Mouse (Mus musculus) CH12.LX (cell line): ENCODE data around the gene Mob4. TPM values are rescaled to one million over a fixed set of nuclear protein-coding genes. Genes with fewer than 3 reads are reported as not detected.

ENCODE experiments used
- DNase-seq: peaks from one replicate; pipeline ENCODE4 v3.0.0-alpha.2; 2013; ENCODE audit errors: extremely low read depth
- H3K27ac ChIP-seq: 2 replicates; pipeline ENCODE4 v1.5.1; 2012; ENCODE audit warnings: low read depth, mild to moderate bottlenecking, control low read depth, moderate library complexity; ENCODE audit not compliant: insufficient read depth
- H3K27me3 ChIP-seq: replicated peaks from 2 replicates; pipeline ENCODE3; 2012; ENCODE audit warnings: inconsistent platforms
- H3K36me3 ChIP-seq, 2 experiments: replicated peaks in 1 of 2; 2 replicates each; pipeline versions ENCODE3 to v1.6.1; 2012; ENCODE audit warnings: inconsistent platforms in 1 of 2, low read length in 1 of 2, mild to moderate bottlenecking in 1 of 2, mixed read lengths in 1 of 2, moderate library complexity in 1 of 2; ENCODE audit not compliant: control insufficient read depth in 1 of 2, insufficient read depth in 1 of 2
- H3K4me1 ChIP-seq, 2 experiments: 2 replicates each; pipeline ENCODE4 v1.6.1; 2012; ENCODE audit warnings: inconsistent platforms in 1 of 2, moderate library complexity in 1 of 2; ENCODE audit not compliant: insufficient read depth in 2 of 2, control insufficient read depth in 1 of 2
- H3K4me2 ChIP-seq: 2 replicates; pipeline ENCODE4 v1.6.1; 2012; ENCODE audit warnings: low read depth, mild to moderate bottlenecking, control low read depth; ENCODE audit not compliant: poor library complexity, insufficient read depth, severe bottlenecking
- H3K4me3 ChIP-seq, 3 experiments: fragments of 150-350 bp in 1 of 3; sonication (generic) in 1 of 3; replicated peaks in 1 of 3; 2 replicates each; pipeline versions ENCODE3 to v1.5.1; 2011 to 2012; ENCODE audit warnings: low read depth in 2 of 3, low read length in 2 of 3, mild to moderate bottlenecking in 2 of 3, moderate library complexity in 2 of 3, control low read depth in 1 of 3, improper control_type of control experiment in 1 of 3, inconsistent platforms in 1 of 3, mixed read lengths in 1 of 3; ENCODE audit not compliant: poor library complexity in 1 of 3
- H3K79me2 ChIP-seq: replicated peaks from 2 replicates; pipeline ENCODE4 v1.6.1; 2012; ENCODE audit warnings: mild to moderate bottlenecking, moderate library complexity; ENCODE audit not compliant: control insufficient read depth, poor library complexity, insufficient read depth, severe bottlenecking; ENCODE audit errors: extremely low read depth
- H3K9ac ChIP-seq: 2 replicates; pipeline ENCODE4 v1.6.1; 2012; ENCODE audit warnings: low read depth, mild to moderate bottlenecking, control low read depth, moderate library complexity; ENCODE audit not compliant: insufficient read depth
- H3K9me3 ChIP-seq: replicated peaks from 2 replicates; pipeline ENCODE3; 2012; ENCODE audit warnings: low read length, inconsistent platforms, mixed read lengths
- E2F4 ChIP-seq: IDR thresholded peaks from 2 replicates; pipeline ENCODE4 v1.6.1; 2011; ENCODE audit warnings: low read depth, low read length, improper control_type of control experiment; ENCODE audit not compliant: insufficient replicate concordance
- HCFC1 ChIP-seq: IDR thresholded peaks from 2 replicates; pipeline ENCODE4 v1.6.1; 2012; ENCODE audit warnings: low read depth, mild to moderate bottlenecking, inconsistent platforms, low read length, improper control_type of control experiment
- MXI1 ChIP-seq: IDR thresholded peaks from 2 replicates; pipeline ENCODE4 v1.6.1; 2011; ENCODE audit warnings: mild to moderate bottlenecking, low read depth, low read length, improper control_type of control experiment
- MYC ChIP-seq: IDR thresholded peaks from 2 replicates; pipeline ENCODE4 v1.6.1; 2011; ENCODE audit warnings: low read depth, mild to moderate bottlenecking, improper control_type of control experiment, low read length
- NELFE ChIP-seq: IDR thresholded peaks from 2 replicates; pipeline ENCODE4 v1.6.1; 2011; ENCODE audit warnings: low read depth, low read length, improper control_type of control experiment
- NRF1 ChIP-seq: IDR thresholded peaks from 2 replicates; pipeline ENCODE4 v1.6.1; 2014; ENCODE audit warnings: low read depth, mild to moderate bottlenecking, inconsistent platforms, low read length, improper control_type of control experiment, moderate library complexity
- POLR2A ChIP-seq: IDR thresholded peaks from 2 replicates; pipeline ENCODE4 v1.6.1; 2011; ENCODE audit warnings: low read depth, mild to moderate bottlenecking, improper control_type of control experiment, low read length
- POLR2AphosphoS2 ChIP-seq: IDR thresholded peaks from 2 replicates; pipeline ENCODE4 v1.6.1; 2011; ENCODE audit warnings: low read depth, low read length, improper control_type of control experiment
- RCOR1 ChIP-seq: conservative IDR thresholded peaks from 2 replicates; pipeline ENCODE4 v1.6.1; 2012; ENCODE audit warnings: low read depth, mild to moderate bottlenecking, inconsistent platforms, low read length, improper control_type of control experiment
- TBP ChIP-seq: conservative IDR thresholded peaks from 2 replicates; pipeline ENCODE4 v1.6.1; 2011; ENCODE audit warnings: low read depth, low read length, improper control_type of control experiment
- TCF12 ChIP-seq: IDR thresholded peaks from 2 replicates; pipeline ENCODE4 v1.6.1; 2014; ENCODE audit warnings: low read depth, mild to moderate bottlenecking, inconsistent platforms, low read length, improper control_type of control experiment
- USF2 ChIP-seq: conservative IDR thresholded peaks from 2 replicates; pipeline ENCODE4 v1.6.1; 2011; ENCODE audit warnings: low read depth, low read length, improper control_type of control experiment
- ZC3H11A ChIP-seq: IDR thresholded peaks from 2 replicates; pipeline ENCODE4 v1.6.1; 2012; ENCODE audit warnings: low read depth, mild to moderate bottlenecking, inconsistent platforms, low read length, improper control_type of control experiment
- ZKSCAN1 ChIP-seq: IDR thresholded peaks from 2 replicates; pipeline ENCODE4 v1.6.1; 2012; ENCODE audit warnings: low read depth, inconsistent platforms, low read length, improper control_type of control experiment, borderline replicate concordance
- ZMIZ1 ChIP-seq: IDR thresholded peaks from 2 replicates; pipeline ENCODE4 v1.6.1; 2012; ENCODE audit warnings: low read depth, mild to moderate bottlenecking, inconsistent platforms, low read length, improper control_type of control experiment
- ZNF384 ChIP-seq: IDR thresholded peaks from 2 replicates; pipeline ENCODE4 v1.6.1; 2012; ENCODE audit warnings: low read depth, low read length, improper control_type of control experiment, inconsistent platforms
- dilution Hi-C: fragments of 300-500 bp; cut with MboI; formaldehyde crosslinking; loops from 2 replicates; pipeline ENCODE4 v1.14.3; 2020; ENCODE audit warnings: low sequenced_read_pairs; ENCODE audit not compliant: extremely low pct_unique_long_range_greater_than_20kb, extremely low pct_ligation_motif_present
- in situ Hi-C: fragments of 300-500 bp; cut with MboI; formaldehyde crosslinking; loops from 3 replicates; pipeline ENCODE4 v1.14.3; 2019; ENCODE audit warnings: low sequenced_read_pairs, low pct_ligation_motif_present, low pct_unique_long_range_greater_than_20kb, mixed read lengths
- polyA plus RNA-seq: library from polyadenylated mRNA; unstranded; fragments of >175 nt; gene quantifications from 2 replicates; pipeline ENCODE4 v1.2.1, GENCODE M21; 2012; ENCODE audit warnings: low read depth; ENCODE audit not compliant: insufficient read length
- total RNA-seq, 2 experiments: library from RNA; depleted of rRNA; stranded (reverse); fragments of 300-350 nt in 1 of 2; fragments of >200 nt in 1 of 2; gene quantifications; 2 replicates each; pipeline ENCODE4 v1.2.3; 2012 to 2014

Mob4 gene
- total and polyA plus RNA-seq, 3 experiments, result 12.3 to 49.5 (median 34.1) TPM

DNA sequence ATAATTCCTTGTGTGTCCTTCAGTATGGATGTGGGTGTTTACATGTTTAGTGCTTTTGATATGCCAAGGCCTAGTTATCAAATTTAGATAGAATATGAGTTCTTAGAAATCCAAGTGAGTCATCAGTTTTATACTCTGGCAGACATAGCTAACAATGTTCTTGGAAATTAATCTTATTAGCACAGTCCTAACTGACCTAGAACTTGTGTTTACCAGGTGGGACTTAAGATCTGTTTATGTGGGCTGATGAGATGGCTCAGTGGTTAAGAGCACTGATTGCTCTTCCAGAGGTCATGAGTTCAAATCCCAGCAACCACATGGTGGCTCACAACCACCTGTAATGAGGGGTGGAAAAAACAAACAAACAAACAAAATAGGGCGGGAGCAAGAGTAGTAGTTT is 38.6 kb upstream of the Mob4 start:
- H3K4me2 ChIP-seq, result no peak overlapping the region
- H3K27ac ChIP-seq, result no peak overlapping the region
- H3K4me1 ChIP-seq, result peaks cover 2 to 24% of the 10 kb centered on the region in 2 experiments; a peak in 3 of 4 replicates
- dilution Hi-C loops, result no loop called here
- H3K36me3 ChIP-seq, result peaks cover 13 to 37% of the 10 kb centered on the region in 2 experiments
- TF ChIP-seq MXI1, result no peak
- TF ChIP-seq POLR2AphosphoS2, result peak; percentile 25; the same call in 1 of the 2 replicates
- TF ChIP-seq ZMIZ1, result no peak
- no peak for TF ChIP-seq TBP
- TF ChIP-seq POLR2A, result no peak
- TF ChIP-seq, all 38 proteins: peak for 1
- Histone ChIP-seq H3K27me3 (no peaks in the 10 kb centered on the region), H3K9ac (no peak overlapping the region), H3K4me3 (no peak overlapping the region), H3K79me2 (peaks cover 22% of the 10 kb centered on the region), H3K9me3 (no peaks in the 10 kb centered on the region)
- in situ Hi-C loops, result no loop called here
- DNase-seq, result no peak

GRCm38 (mm10) chr1:55106919-55107585 is 24.0 kb upstream of the Mob4 start:
- TF ChIP-seq MYC, result no peak
- TF ChIP-seq ZC3H11A, result no peak
- TF ChIP-seq ZKSCAN1, result no peak
- TF ChIP-seq NRF1, result no peak
- no peak for TF ChIP-seq USF2
- no peak for TF ChIP-seq ZNF384
- TF ChIP-seq MXI1, result no peak
- no peak for TF ChIP-seq E2F4
- no peak for TF ChIP-seq ZMIZ1
- no peak for TF ChIP-seq HCFC1
- TF ChIP-seq, all 38 proteins: peak for 0
- peaks cover 3 to 6% of the 10 kb centered on the region in 2 experiments; a peak in 2 of 4 replicates for H3K4me1 ChIP-seq
- no peak overlapping the region for H3K4me3 ChIP-seq
- H3K36me3 ChIP-seq, result no peaks in the 10 kb centered on the region
- no peak overlapping the region for H3K4me2 ChIP-seq
- H3K9me3 ChIP-seq, result peaks cover 4% of the 10 kb centered on the region
- H3K9ac ChIP-seq, result no peak overlapping the region
- no peak for DNase-seq
- in situ Hi-C loops, result no loop called here
- H3K27me3 ChIP-seq, result no peaks in the 10 kb centered on the region
- H3K27ac ChIP-seq, result no peak overlapping the region
- dilution Hi-C loops, result no loop called here
- no peaks in the 10 kb centered on the region for H3K79me2 ChIP-seq

GRCm38 (mm10) chr1:55107644-55108043 is 23.4 kb upstream of the Mob4 start:
- no peak for DNase-seq
- H3K4me1 ChIP-seq, result peaks cover 3 to 6% of the 10 kb centered on the region in 2 experiments; a peak in 2 of 4 replicates
- no peak overlapping the region for H3K9ac ChIP-seq
- no peaks in the 10 kb centered on the region for H3K36me3 ChIP-seq
- no peaks in the 10 kb centered on the region for H3K27me3 ChIP-seq
- peaks cover 4% of the 10 kb centered on the region for H3K9me3 ChIP-seq
- no peak overlapping the region for H3K27ac ChIP-seq
- dilution Hi-C loops, result no loop called here
- H3K4me3 ChIP-seq, result no peak overlapping the region
- TF ChIP-seq TCF12 (no peak), NELFE (no peak), ZC3H11A (no peak), RCOR1 (no peak)
- TF ChIP-seq, all 38 proteins: peak for 0
- in situ Hi-C loops, result no loop called here
- no peak overlapping the region for H3K4me2 ChIP-seq
- no peaks in the 10 kb centered on the region for H3K79me2 ChIP-seq
